Mouse (Mus musculus): ENCODE data around the gene Irf8. TPM values are rescaled to one million over a fixed set of nuclear protein-coding genes. Genes with fewer than 3 reads are reported as not detected.
"Not testable (repeated sequence)": the region's sequence is repeated elsewhere in the genome, so short reads cannot be mapped to it uniquely, and the experiment has no call there.

The Irf8 gene
- polyA plus RNA-seq, 1 experiment = not detected

GRCm38 (mm10) chr8:120709176-120709575 lies 27.0 kb upstream of the Irf8 start:
- H3K27ac ChIP-seq (ENCODE audit: insufficient read depth, low read depth, low read length) = no peak overlapping the region
- no peak overlapping the region for H3K4me3 ChIP-seq (ENCODE audit: insufficient read depth, low read depth, low read length)
- 86% methylated on average over 10 of the region's 10 CpGs for WGBS
- H3K4me1 ChIP-seq (ENCODE audit: control insufficient read depth, insufficient read depth, low read length) = no peaks in the 10 kb centered on the region
- TF ChIP-seq CTCF (IDR thresholded peaks at IDR 0.05; ENCODE audit: insufficient read depth, low read depth, low read length) (no peak), POLR2A (IDR thresholded peaks at IDR 0.05; ENCODE audit: insufficient read depth, low read depth, low read length) (no peak)

GRCm38 (mm10) chr8:120715200-120715599 lies 21.0 kb upstream of the Irf8 start:
- Histone ChIP-seq H3K27ac (ENCODE audit: insufficient read depth, low read depth, low read length) (no peak overlapping the region), H3K4me3 (ENCODE audit: insufficient read depth, low read depth, low read length) (no peak overlapping the region), H3K4me1 (ENCODE audit: control insufficient read depth, insufficient read depth, low read length) (no peaks in the 10 kb centered on the region)
- no peak for TF ChIP-seq CTCF (IDR thresholded peaks at IDR 0.05; ENCODE audit: insufficient read depth, low read depth, low read length)
- TF ChIP-seq POLR2A (IDR thresholded peaks at IDR 0.05; ENCODE audit: insufficient read depth, low read depth, low read length) = no peak
- 84% methylated on average over 6 of the region's 6 CpGs for WGBS

- Histone ChIP-seq H3K4me3 (ENCODE audit: insufficient read depth, low read depth, low read length) (no peak overlapping the region), H3K4me1 (ENCODE audit: control insufficient read depth, insufficient read depth, low read length) (no peaks in the 10 kb centered on the region), H3K27ac (ENCODE audit: insufficient read depth, low read depth, low read length) (no peak overlapping the region)
- TF ChIP-seq CTCF (IDR thresholded peaks at IDR 0.05; ENCODE audit: insufficient read depth, low read depth, low read length) = no peak
- TF ChIP-seq POLR2A (IDR thresholded peaks at IDR 0.05; ENCODE audit: insufficient read depth, low read depth, low read length) = no peak
- 85% methylated on average over 15 of the region's 15 CpGs for WGBS
These were observed 20.0 kb upstream of the Irf8 start for GRCm38 (mm10) chr8:120715996-120716680.

GRCm38 (mm10) chr8:120719586-120720236 lies 16.4 kb upstream of the Irf8 start:
- H3K27ac ChIP-seq (ENCODE audit: insufficient read depth, low read depth, low read length) = no peak overlapping the region
- WGBS = 77% methylated on average over 19 of the region's 19 CpGs
- TF ChIP-seq CTCF (IDR thresholded peaks at IDR 0.05; ENCODE audit: insufficient read depth, low read depth, low read length) (no peak), POLR2A (IDR thresholded peaks at IDR 0.05; ENCODE audit: insufficient read depth, low read depth, low read length) (no peak)
- no peak overlapping the region for H3K4me3 ChIP-seq (ENCODE audit: insufficient read depth, low read depth, low read length)
- no peaks in the 10 kb centered on the region for H3K4me1 ChIP-seq (ENCODE audit: control insufficient read depth, insufficient read depth, low read length)

GRCm38 (mm10) chr8:120723025-120723424 lies 13.1 kb upstream of the Irf8 start:
- TF ChIP-seq POLR2A (IDR thresholded peaks at IDR 0.05; ENCODE audit: insufficient read depth, low read depth, low read length) = no peak
- peak; percentile 49; the same call in 1 of the 2 replicates for TF ChIP-seq CTCF (IDR thresholded peaks at IDR 0.05; ENCODE audit: insufficient read depth, low read depth, low read length)
- WGBS = 65% methylated on average over 6 of the region's 6 CpGs
- Histone ChIP-seq H3K4me3 (ENCODE audit: insufficient read depth, low read depth, low read length) (no peak overlapping the region), H3K27ac (ENCODE audit: insufficient read depth, low read depth, low read length) (no peak overlapping the region), H3K4me1 (ENCODE audit: control insufficient read depth, insufficient read depth, low read length) (no peaks in the 10 kb centered on the region)

- WGBS = 89% methylated on average over 4 of the region's 4 CpGs
- not testable (repeated sequence) for H3K27ac ChIP-seq (ENCODE audit: insufficient read depth, low read depth, low read length); H3K4me3 ChIP-seq (ENCODE audit: insufficient read depth, low read depth, low read length); H3K4me1 ChIP-seq (ENCODE audit: control insufficient read depth, insufficient read depth, low read length)
These were observed 12.1 kb upstream of the Irf8 start for GRCm38 (mm10) chr8:120724096-120724495.

GRCm38 (mm10) chr8:120724816-120725575 lies 11.2 kb upstream of the Irf8 start:
- H3K4me3 ChIP-seq (ENCODE audit: insufficient read depth, low read depth, low read length) = no peak overlapping the region
- no peak overlapping the region for H3K27ac ChIP-seq (ENCODE audit: insufficient read depth, low read depth, low read length)
- TF ChIP-seq CTCF (IDR thresholded peaks at IDR 0.05; ENCODE audit: insufficient read depth, low read depth, low read length) = no peak
- no peaks in the 10 kb centered on the region for H3K4me1 ChIP-seq (ENCODE audit: control insufficient read depth, insufficient read depth, low read length)
- 81% methylated on average over 17 of the region's 17 CpGs for WGBS

- H3K4me3 ChIP-seq (ENCODE audit: insufficient read depth, low read depth, low read length) = no peak overlapping the region
- TF ChIP-seq CTCF (IDR thresholded peaks at IDR 0.05; ENCODE audit: insufficient read depth, low read depth, low read length) (no peak), POLR2A (IDR thresholded peaks at IDR 0.05; ENCODE audit: insufficient read depth, low read depth, low read length) (no peak)
- 90% methylated on average over 5 of the region's 5 CpGs for WGBS
- H3K4me1 ChIP-seq (ENCODE audit: control insufficient read depth, insufficient read depth, low read length) = no peaks in the 10 kb centered on the region
- H3K27ac ChIP-seq (ENCODE audit: insufficient read depth, low read depth, low read length) = no peak overlapping the region
These were observed 10.6 kb upstream of the Irf8 start for GRCm38 (mm10) chr8:120725576-120725950.

- 78% methylated on average over 5 of the region's 5 CpGs for WGBS
- no peak overlapping the region for H3K27ac ChIP-seq (ENCODE audit: insufficient read depth, low read depth, low read length)
- H3K4me3 ChIP-seq (ENCODE audit: insufficient read depth, low read depth, low read length) = no peak overlapping the region
- H3K4me1 ChIP-seq (ENCODE audit: control insufficient read depth, insufficient read depth, low read length) = no peaks in the 10 kb centered on the region
- no peak for TF ChIP-seq POLR2A (IDR thresholded peaks at IDR 0.05; ENCODE audit: insufficient read depth, low read depth, low read length)
- no peak for TF ChIP-seq CTCF (IDR thresholded peaks at IDR 0.05; ENCODE audit: insufficient read depth, low read depth, low read length)
These were observed 10.1 kb upstream of the Irf8 start for GRCm38 (mm10) chr8:120726051-120726450.

All from olfactory bulb, adult 2 months (tissue).